Mouse (Mus musculus) forebrain, embryonic 11.5 days (tissue): ENCODE data around the gene Zranb1. TPM values are rescaled to one million over a fixed set of nuclear protein-coding genes. Genes with fewer than 3 reads are reported as not detected.

Source experiments
- ATAC-seq: fragments of 200-750 bp; cut with Nextera tagmentation; replicated peaks from 2 replicates; pipeline ENCODE4 v1.8.0; 2017; ENCODE audit warnings: moderate TSS enrichment; ENCODE audit not compliant: low FRiP score
- DNase-seq: peaks from one replicate; pipeline ENCODE4 v3.0.0-alpha.2; 2017; ENCODE audit warnings: low spot score
- H3K27ac ChIP-seq: fragments of 300-500 bp; sonication (generic); 2 replicates; pipeline ENCODE4 v1.5.1; 2014; ENCODE audit warnings: low read depth, low read length
- H3K27me3 ChIP-seq: fragments of 300-500 bp; sonication (generic); 2 replicates; pipeline ENCODE4 v1.6.1; 2014; ENCODE audit warnings: mild to moderate bottlenecking, low read length, mixed read lengths; ENCODE audit not compliant: control insufficient read depth, insufficient read depth
- H3K36me3 ChIP-seq: fragments of 300-500 bp; sonication (generic); 2 replicates; pipeline ENCODE4 v1.6.1; 2014; ENCODE audit warnings: mild to moderate bottlenecking, low read length, moderate library complexity, mixed read lengths; ENCODE audit not compliant: control insufficient read depth, insufficient read depth
- H3K4me1 ChIP-seq: fragments of 300-500 bp; sonication (generic); replicated peaks from 2 replicates; pipeline ENCODE4 v1.6.1; 2014; ENCODE audit warnings: low read length, mixed read lengths; ENCODE audit not compliant: control insufficient read depth, insufficient read depth
- H3K4me2 ChIP-seq: fragments of 300-500 bp; sonication (generic); 2 replicates; pipeline ENCODE4 v1.6.1; 2014; ENCODE audit warnings: low read depth, mild to moderate bottlenecking, low read length, moderate library complexity, mixed read lengths; ENCODE audit not compliant: severe bottlenecking
- H3K4me3 ChIP-seq: fragments of 300-500 bp; sonication (generic); 2 replicates; pipeline ENCODE4 v1.5.1; 2014; ENCODE audit warnings: low read depth, low read length
- H3K9ac ChIP-seq: fragments of 300-500 bp; sonication (generic); 2 replicates; pipeline ENCODE4 v1.6.1; 2014; ENCODE audit warnings: low read length
- H3K9me3 ChIP-seq: fragments of 300-500 bp; sonication (generic); 2 replicates; pipeline ENCODE4 v1.6.1; 2016; ENCODE audit warnings: low read length, mixed read lengths; ENCODE audit not compliant: control insufficient read depth
- WGBS: fragments of 180-500 bp; shearing (Covaris S2); extraction: QIAGEN DNeasy Blood & Tissue Kit; methylation state at CpG from one replicate; pipeline ENCODE4 v1.1.7; 2014; 5-methylcytosine and 5-hydroxymethylcytosine counted together
- polyA plus RNA-seq: library from polyadenylated mRNA; unstranded; fragments of >200 nt; fragmentation: Nextera tagmentation; extraction: Ambion mirVana; gene quantifications from 2 replicates; pipeline ENCODE4 v1.2.1, GENCODE M21; 2014

The Zranb1 gene
- 18.0 and 18.1 TPM in 2 replicates for polyA plus RNA-seq

DNA sequence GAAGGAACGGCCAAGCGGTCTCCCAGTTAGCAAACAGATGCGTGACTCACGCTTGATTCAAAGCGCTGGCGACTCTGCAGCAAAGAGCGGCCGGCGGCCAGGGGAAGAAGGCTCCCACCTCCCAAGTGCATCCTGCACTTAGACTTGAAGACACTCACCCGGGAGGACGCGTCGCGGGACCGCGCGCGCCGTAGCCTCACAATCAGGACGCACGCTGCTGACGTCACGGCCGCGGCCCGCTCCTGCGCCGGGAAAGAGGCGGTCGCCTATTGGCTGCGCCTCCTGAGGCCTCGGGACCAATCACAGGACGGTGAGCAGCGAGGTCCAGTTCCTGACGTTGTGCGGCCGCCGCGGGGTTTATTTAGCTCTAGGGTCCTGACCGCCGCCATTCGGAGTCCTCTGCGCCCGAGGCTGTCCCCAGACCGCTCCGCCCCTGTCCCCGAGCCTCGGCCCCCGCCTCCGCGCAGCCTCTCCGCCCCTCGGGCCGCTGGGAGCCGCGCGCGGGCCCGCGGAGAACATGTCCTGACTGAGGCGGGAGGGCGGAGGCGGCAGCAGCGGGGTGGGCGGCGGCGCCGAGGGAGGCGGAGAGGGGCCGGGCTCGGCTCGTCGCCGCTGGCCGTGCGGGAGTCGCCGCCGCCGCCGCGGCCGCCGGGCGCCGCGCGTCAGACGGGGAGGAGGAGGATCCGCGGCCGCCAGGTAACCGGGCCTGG is at the start of gene Zranb1:
Gene Zranb1, plus strand, starts transcription at position 293 of the 710 bp plus-strand sequence.
- Histone ChIP-seq H3K36me3 (no peaks in the 10 kb centered on the region), H3K4me1 (peaks cover 3% of the 10 kb centered on the region; the same call in 1 of the 2 replicates), H3K9ac (peak within 1 kb of the TSS; percentile 94), H3K4me3 (peak within 1 kb of the TSS; percentile 97), H3K27ac (peak within 1 kb of the TSS; percentile 90), H3K9me3 (no peaks in the 10 kb centered on the region), H3K4me2 (peak within 1 kb of the TSS; percentile 76), H3K27me3 (no peaks in the 10 kb centered on the region)
- ATAC-seq (peak; percentile 100), DNase-seq (peak; percentile 100)
- WGBS = under 1% methylated on average over 64 of the region's 93 CpGs

DNA sequence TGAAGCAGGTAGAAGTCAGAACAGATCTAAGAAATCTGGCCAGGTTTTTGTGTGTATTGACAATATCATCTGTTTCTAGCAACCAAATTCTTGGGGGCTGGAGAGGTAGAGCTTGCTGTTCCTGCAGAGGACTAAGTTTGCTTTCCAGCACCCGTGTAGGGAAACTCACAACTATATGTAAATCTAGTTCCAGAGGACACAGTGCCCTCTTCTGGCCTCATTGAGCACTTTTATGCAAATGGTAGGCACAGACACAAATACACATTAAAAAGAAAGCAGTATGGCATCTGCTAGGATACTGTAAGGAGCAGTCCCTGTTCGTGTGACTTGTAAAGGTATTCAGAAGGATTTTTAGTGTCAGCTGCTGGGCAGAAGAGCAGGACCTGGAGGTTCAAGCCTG is 48.6 kb upstream of the Zranb1 start:
- H3K4me2 ChIP-seq = no peak overlapping the region
- H3K9ac ChIP-seq = no peak overlapping the region
- DNase-seq = no peak
- H3K27me3 ChIP-seq = no peaks in the 10 kb centered on the region
- H3K27ac ChIP-seq = no peak overlapping the region
- peaks cover 13% of the 10 kb centered on the region; the same call in 1 of the 2 replicates for H3K36me3 ChIP-seq
- no peaks in the 10 kb centered on the region for H3K4me1 ChIP-seq
- ATAC-seq = no peak
- WGBS = 82% methylated on average over 2 of the region's 2 CpGs
- H3K9me3 ChIP-seq = no peaks in the 10 kb centered on the region
- H3K4me3 ChIP-seq = no peak overlapping the region

DNA sequence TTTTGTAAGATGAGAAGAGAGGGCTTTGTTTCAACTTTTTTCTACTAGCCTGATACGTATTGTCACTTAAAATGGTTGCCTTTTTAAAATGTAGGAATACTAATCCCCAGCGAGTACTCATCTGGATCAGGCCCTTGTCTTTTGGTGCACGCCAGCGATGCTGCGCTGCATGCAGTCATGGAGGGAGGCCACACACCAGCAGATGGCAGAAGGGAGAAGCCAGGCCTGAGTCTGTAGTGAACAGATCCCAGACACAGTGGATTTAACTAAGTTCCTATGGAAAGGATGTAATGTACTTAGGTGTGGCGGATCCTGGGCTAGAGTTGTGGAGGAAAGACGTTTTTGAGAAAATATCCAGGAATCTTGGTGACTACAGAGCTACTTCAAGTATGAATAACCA is 46.9 kb upstream of the Zranb1 start:
- WGBS = 91% methylated on average over 7 of the region's 7 CpGs
- H3K27ac ChIP-seq = no peak overlapping the region
- no peak overlapping the region for H3K4me3 ChIP-seq
- H3K9me3 ChIP-seq = no peaks in the 10 kb centered on the region
- DNase-seq = no peak
- peaks cover 13% of the 10 kb centered on the region; the same call in 1 of the 2 replicates for H3K36me3 ChIP-seq
- H3K4me1 ChIP-seq = no peaks in the 10 kb centered on the region
- H3K4me2 ChIP-seq = no peak overlapping the region
- no peak overlapping the region for H3K9ac ChIP-seq
- no peak for ATAC-seq
- no peaks in the 10 kb centered on the region for H3K27me3 ChIP-seq

DNA sequence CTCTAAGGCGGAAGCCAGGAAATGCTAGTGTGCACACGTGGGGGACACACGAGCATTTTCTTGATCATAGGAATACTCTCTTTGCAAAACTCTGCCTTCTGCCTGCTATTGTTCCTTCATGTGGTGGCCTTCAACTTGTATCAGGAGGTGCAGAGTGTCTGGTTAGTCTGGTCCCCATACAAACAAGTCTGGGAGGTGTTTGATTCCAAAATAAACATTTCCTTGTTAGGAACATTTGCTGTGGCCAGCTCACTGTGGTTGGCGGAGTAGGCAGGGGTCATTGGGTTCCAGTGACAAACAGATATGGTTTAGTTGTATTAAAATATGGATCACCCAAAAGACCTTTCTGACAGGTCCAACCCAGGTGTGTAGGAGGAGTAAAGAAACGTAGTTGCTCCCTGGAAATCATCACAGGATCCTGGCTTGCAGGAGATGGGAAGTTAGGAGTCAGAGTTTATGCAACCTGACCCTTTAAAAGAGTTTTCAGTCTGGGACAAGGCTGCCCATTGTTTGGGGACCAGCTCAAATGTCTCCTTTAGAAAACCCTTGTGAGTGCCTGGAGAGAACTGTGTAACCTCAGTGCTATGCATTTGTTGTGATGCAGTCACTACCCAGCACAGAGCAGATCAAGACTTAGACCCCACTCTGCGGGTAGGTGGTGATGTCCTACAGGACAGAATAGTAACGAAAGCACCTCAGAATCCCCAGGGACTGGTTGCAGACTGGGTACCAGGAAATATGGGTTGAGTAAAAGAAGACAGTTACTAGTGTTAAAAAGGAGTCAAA is 43.7 kb upstream of the Zranb1 start:
- no peaks in the 10 kb centered on the region for H3K9me3 ChIP-seq
- no peaks in the 10 kb centered on the region for H3K27me3 ChIP-seq
- no peak for ATAC-seq
- no peak overlapping the region for H3K27ac ChIP-seq
- DNase-seq = no peak
- no peak overlapping the region for H3K4me2 ChIP-seq
- no peak overlapping the region for H3K9ac ChIP-seq
- H3K4me1 ChIP-seq = no peaks in the 10 kb centered on the region
- H3K36me3 ChIP-seq = peaks cover 2% of the 10 kb centered on the region; the same call in 1 of the 2 replicates
- no peak overlapping the region for H3K4me3 ChIP-seq
- 80% methylated on average over 7 of the region's 7 CpGs for WGBS

DNA sequence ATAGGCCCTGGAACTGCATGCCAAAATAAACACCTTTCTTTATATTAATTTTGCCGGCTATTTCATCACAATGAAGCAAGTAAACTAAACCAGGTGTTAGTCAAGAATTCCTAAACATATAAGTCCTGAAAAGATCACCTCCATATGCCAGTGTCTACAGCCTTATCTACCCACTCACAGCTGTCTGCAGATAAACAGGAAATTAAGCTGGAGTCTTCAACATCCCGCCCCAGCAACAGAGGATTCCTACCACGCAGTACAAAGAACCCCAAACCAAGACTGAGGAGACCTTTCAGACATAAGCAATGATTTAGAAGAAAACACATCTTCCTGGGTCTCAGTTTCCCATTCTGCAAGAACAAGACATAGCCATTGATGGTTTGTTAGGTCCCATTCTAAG is 42.9 kb upstream of the Zranb1 start:
- Histone ChIP-seq H3K27me3 (no peaks in the 10 kb centered on the region), H3K4me3 (no peak overlapping the region), H3K9ac (no peak overlapping the region), H3K4me2 (no peak overlapping the region), H3K27ac (no peak overlapping the region), H3K4me1 (no peaks in the 10 kb centered on the region), H3K9me3 (no peaks in the 10 kb centered on the region), H3K36me3 (peaks cover 2% of the 10 kb centered on the region; the same call in 1 of the 2 replicates)
- DNase-seq (no peak), ATAC-seq (no peak)
- WGBS = 84% methylated on average over 3 of the region's 3 CpGs

DNA sequence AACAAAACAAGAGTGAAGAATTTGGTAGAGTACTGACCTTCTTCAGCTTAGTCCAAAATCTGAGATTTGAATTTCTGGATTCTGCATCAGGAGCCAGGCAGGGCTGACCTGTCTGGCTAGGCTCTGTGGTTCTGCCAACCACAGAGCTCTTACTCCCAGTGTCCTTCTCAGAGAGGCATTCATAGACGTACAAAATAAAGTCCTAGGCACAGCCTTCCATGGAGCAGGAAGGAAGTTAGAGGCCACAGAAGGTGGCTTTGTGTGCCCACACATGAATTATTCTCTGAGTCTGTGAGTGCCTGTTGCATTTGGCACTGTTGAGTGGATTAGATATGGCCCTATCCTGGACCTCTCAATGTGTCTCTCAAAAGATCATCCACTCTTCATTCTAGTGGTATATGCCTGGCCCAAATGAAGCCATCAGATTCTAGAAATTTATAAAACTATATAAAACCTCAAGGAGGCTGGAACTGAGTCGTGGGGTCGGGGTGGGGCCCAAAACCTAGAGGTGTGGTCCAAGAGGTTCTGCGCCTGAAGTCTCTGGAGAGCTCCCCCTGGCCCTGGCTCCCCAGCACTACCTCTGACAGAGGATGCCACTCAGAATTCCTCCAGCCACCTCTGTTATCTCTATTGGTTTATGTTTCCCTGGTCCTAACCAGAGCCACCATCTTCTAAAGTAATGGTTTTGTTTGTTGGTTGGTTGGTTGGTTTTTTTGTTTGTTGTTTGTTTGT is 42.3 kb upstream of the Zranb1 start:
- H3K9me3 ChIP-seq = no peaks in the 10 kb centered on the region
- no peak overlapping the region for H3K27ac ChIP-seq
- 69% methylated on average over 4 of the region's 4 CpGs for WGBS
- no peak overlapping the region for H3K4me3 ChIP-seq
- H3K27me3 ChIP-seq = no peaks in the 10 kb centered on the region
- H3K4me1 ChIP-seq = no peaks in the 10 kb centered on the region
- no peak overlapping the region for H3K9ac ChIP-seq
- ATAC-seq = no peak
- H3K4me2 ChIP-seq = no peak overlapping the region
- H3K36me3 ChIP-seq = no peaks in the 10 kb centered on the region; the same call in 1 of the 2 replicates
- peak; percentile 36 for DNase-seq

DNA sequence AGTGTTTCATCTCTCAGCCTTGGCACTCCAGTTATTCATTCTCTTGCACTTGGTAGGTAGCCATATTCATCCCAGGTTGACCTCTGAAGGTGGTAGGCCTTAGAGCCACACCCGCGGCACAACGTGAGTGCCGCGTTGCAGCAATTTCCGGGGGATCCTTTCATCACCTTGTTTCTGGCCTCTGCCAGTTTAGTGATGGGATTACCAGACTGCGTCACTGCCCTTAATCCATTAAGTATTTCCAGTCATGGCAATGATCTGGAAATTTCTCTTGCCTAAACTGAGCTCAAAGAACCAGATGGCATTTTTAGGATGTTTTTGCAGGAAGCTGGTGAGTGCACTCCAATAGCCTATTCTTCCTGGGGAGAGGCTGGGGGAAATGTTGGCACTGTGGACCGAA is 41.3 kb upstream of the Zranb1 start:
- H3K36me3 ChIP-seq = no peaks in the 10 kb centered on the region; the same call in 1 of the 2 replicates
- H3K9ac ChIP-seq = no peak overlapping the region
- no peak overlapping the region for H3K4me3 ChIP-seq
- H3K27me3 ChIP-seq = no peaks in the 10 kb centered on the region
- DNase-seq (peak; percentile 4), ATAC-seq (no peak)
- 94% methylated on average over 8 of the region's 8 CpGs for WGBS
- H3K27ac ChIP-seq = no peak overlapping the region
- no peak overlapping the region for H3K4me2 ChIP-seq
- no peaks in the 10 kb centered on the region for H3K9me3 ChIP-seq
- H3K4me1 ChIP-seq = no peaks in the 10 kb centered on the region

DNA sequence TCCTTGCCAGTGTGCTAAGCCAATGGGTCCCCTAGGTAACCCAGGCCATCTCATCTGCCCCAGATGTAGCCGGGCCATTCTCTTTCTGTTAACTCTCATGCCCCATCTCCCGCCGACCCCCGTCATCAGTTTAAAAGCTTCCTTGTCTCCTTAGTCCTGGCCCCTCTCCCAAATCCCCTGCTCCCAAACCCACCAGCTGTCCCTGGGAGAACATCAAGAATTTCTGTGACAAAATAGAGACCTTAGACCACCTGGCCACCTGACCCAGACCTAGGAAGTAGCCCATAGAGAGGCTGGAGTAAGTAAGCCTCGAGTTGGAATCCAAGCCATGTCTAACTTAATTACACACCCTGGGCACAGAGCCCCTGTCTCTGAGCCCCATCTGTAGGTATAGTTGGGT is 40.7 kb upstream of the Zranb1 start:
- no peak overlapping the region for H3K4me2 ChIP-seq
- no peaks in the 10 kb centered on the region for H3K9me3 ChIP-seq
- no peak overlapping the region for H3K27ac ChIP-seq
- WGBS = 85% methylated on average over 5 of the region's 5 CpGs
- no peaks in the 10 kb centered on the region for H3K4me1 ChIP-seq
- H3K27me3 ChIP-seq = no peaks in the 10 kb centered on the region
- no peaks in the 10 kb centered on the region for H3K36me3 ChIP-seq
- no peak overlapping the region for H3K9ac ChIP-seq
- no peak overlapping the region for H3K4me3 ChIP-seq
- DNase-seq = peak; percentile 43
- no peak for ATAC-seq
